Mouse (Mus musculus) midbrain, embryonic 13.5 days (tissue): ENCODE results near the gene A030005L19Rik. TPM values are rescaled to one million over a fixed set of nuclear protein-coding genes. Genes with fewer than 3 reads are reported as not detected.
"Not testable (repeated sequence)": the region's sequence is repeated elsewhere in the genome, so short reads cannot be mapped to it uniquely, and the experiment has no call there.

Source experiments
- ATAC-seq: fragments of 200-750 bp; cut with Nextera tagmentation; 2 replicates; pipeline ENCODE4 v1.8.0; 2017; ENCODE audit warnings: mild to moderate bottlenecking, moderate TSS enrichment, moderate library complexity
- H3K27ac ChIP-seq: fragments of 300-500 bp; sonication (generic); 2 replicates; pipeline ENCODE4 v1.5.1; 2015; ENCODE audit warnings: inconsistent platforms, mild to moderate bottlenecking, moderate library complexity
- H3K27me3 ChIP-seq: fragments of 300-500 bp; sonication (generic); 2 replicates; pipeline ENCODE4 v1.6.1; 2015; ENCODE audit warnings: mild to moderate bottlenecking, inconsistent platforms
- H3K36me3 ChIP-seq: fragments of 300-500 bp; sonication (generic); 2 replicates; pipeline ENCODE4 v1.6.1; 2015; ENCODE audit warnings: mild to moderate bottlenecking, inconsistent platforms
- H3K4me1 ChIP-seq: fragments of 300-500 bp; sonication (generic); replicated peaks from 2 replicates; pipeline ENCODE4 v1.6.1; 2015; ENCODE audit warnings: inconsistent platforms
- H3K4me2 ChIP-seq: fragments of 300-500 bp; sonication (generic); replicated peaks from 2 replicates; pipeline ENCODE4 v1.6.1; 2015; ENCODE audit warnings: moderate library complexity, mild to moderate bottlenecking, inconsistent platforms
- H3K4me3 ChIP-seq: fragments of 300-500 bp; sonication (generic); replicated peaks from 2 replicates; pipeline ENCODE4 v1.5.1; 2015; ENCODE audit warnings: mild to moderate bottlenecking, inconsistent platforms
- H3K9ac ChIP-seq: fragments of 300-500 bp; sonication (generic); replicated peaks from 2 replicates; pipeline ENCODE4 v1.6.1; 2015; ENCODE audit warnings: mild to moderate bottlenecking, inconsistent platforms
- H3K9me3 ChIP-seq: fragments of 300-500 bp; sonication (generic); 2 replicates; pipeline ENCODE4 v1.6.1; 2016; ENCODE audit warnings: mild to moderate bottlenecking, inconsistent platforms
- WGBS: fragments of 180-500 bp; shearing (Covaris S2); methylation state at CpG from one replicate; pipeline ENCODE4 v1.1.7; 2015; 5-methylcytosine and 5-hydroxymethylcytosine counted together
- polyA plus RNA-seq: library from polyadenylated mRNA; unstranded; fragments of >200 nt; fragmentation: Nextera tagmentation; extraction: Ambion mirVana; gene quantifications from 2 replicates; pipeline ENCODE4 v1.2.1, GENCODE M21; 2015

Gene A030005L19Rik
- polyA plus RNA-seq, result 0.34 TPM in 1 of 2 replicates, not detected in the other

GRCm38 (mm10) chr1:82913025-82913424 is at the start of gene A030005L19Rik:
Gene A030005L19Rik (plus strand): TSS chr1:82913325.
- H3K27ac ChIP-seq, result no peak within 1 kb of the TSS
- no peaks in the 10 kb centered on the region for H3K9me3 ChIP-seq
- H3K4me2 ChIP-seq, result no peak within 1 kb of the TSS
- no peaks in the 10 kb centered on the region for H3K27me3 ChIP-seq
- no peak within 1 kb of the TSS for H3K4me3 ChIP-seq
- ATAC-seq, result no peak
- WGBS, result 92% methylated on average over 3 of the region's 3 CpGs
- H3K9ac ChIP-seq, result no peak within 1 kb of the TSS
- no peaks in the 10 kb centered on the region for H3K4me1 ChIP-seq
- H3K36me3 ChIP-seq, result no peaks in the 10 kb centered on the region

DNA sequence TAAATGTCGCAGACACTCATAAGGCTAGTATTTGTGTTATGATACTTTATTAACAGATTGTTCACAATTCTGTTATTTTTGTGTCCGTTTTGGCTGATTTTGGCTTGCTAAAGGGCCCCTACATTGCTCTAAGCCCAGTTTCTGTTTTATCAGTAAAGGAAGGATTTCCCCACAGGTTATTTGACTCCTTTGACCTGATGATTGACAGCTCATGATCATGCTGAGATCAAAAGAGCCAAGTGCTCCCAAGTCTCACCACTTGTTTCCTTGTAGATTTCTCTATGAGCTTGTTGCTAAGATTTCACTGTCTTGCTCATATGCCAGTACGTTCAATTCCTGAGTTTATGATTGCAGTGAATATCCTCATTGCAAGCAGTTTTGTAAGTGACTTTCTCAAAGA is 42.9 kb upstream of the A030005L19Rik start:
- WGBS, result 84% methylated on average over 3 of the region's 3 CpGs
- no peak for ATAC-seq

GRCm38 (mm10) chr1:82879172-82879571 is 34.0 kb upstream of the A030005L19Rik start:
- Histone ChIP-seq H3K9ac (no peak overlapping the region), H3K9me3 (no peaks in the 10 kb centered on the region), H3K27me3 (no peaks in the 10 kb centered on the region), H3K27ac (no peak overlapping the region), H3K36me3 (peaks cover 26% of the 10 kb centered on the region), H3K4me2 (no peak overlapping the region), H3K4me3 (no peak overlapping the region), H3K4me1 (no peaks in the 10 kb centered on the region)
- ATAC-seq, result no peak
- 85% methylated on average over 2 of the region's 2 CpGs for WGBS

More for the DNA sequence above, 42.9 kb upstream of the A030005L19Rik start:
- H3K4me1 ChIP-seq, result 0 out of 2 replicates have a peak, but pooled peaks cover 3% of the 10 kb centered on the region
- no peak overlapping the region for H3K4me2 ChIP-seq
- H3K36me3 ChIP-seq, result peaks cover 17% of the 10 kb centered on the region
- no peaks in the 10 kb centered on the region for H3K9me3 ChIP-seq
- H3K9ac ChIP-seq, result no peak overlapping the region
- no peak overlapping the region for H3K27ac ChIP-seq
- H3K27me3 ChIP-seq, result no peaks in the 10 kb centered on the region
- no peak overlapping the region for H3K4me3 ChIP-seq

DNA sequence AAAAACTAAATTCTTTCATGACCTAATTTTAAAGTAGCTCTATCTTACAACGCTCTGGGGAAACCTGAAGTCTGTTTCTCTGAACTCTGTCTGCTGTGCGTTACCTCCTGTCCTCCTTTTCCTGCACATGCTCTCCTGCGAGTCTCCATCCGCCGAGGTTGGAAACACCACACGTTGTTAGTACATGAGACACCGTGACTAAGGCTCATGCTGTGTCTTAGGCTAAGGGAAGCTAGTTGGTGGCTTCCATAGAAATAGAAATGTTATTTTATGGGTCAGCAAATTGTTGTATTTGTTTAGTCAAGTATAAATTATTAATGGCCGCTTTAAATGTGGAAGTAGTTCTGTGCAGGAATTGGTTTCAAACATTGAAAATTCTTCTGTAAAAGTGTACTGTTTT is 32.9 kb upstream of the A030005L19Rik start:
- WGBS, result 75% methylated on average over 8 of the region's 8 CpGs
- Histone ChIP-seq H3K9ac (no peak overlapping the region), H3K4me1 (no peaks in the 10 kb centered on the region), H3K4me2 (no peak overlapping the region), H3K9me3 (no peaks in the 10 kb centered on the region), H3K36me3 (peaks cover 28% of the 10 kb centered on the region), H3K4me3 (no peak overlapping the region), H3K27me3 (no peaks in the 10 kb centered on the region), H3K27ac (no peak overlapping the region)
- no peak for ATAC-seq

- no peak overlapping the region for H3K9ac ChIP-seq
- no peak overlapping the region for H3K27ac ChIP-seq
- WGBS, result 98% methylated on average over 7 of the region's 7 CpGs
- H3K4me3 ChIP-seq, result no peak overlapping the region
- no peaks in the 10 kb centered on the region for H3K9me3 ChIP-seq
- no peak overlapping the region for H3K4me2 ChIP-seq
- H3K27me3 ChIP-seq, result no peaks in the 10 kb centered on the region
- H3K36me3 ChIP-seq, result peaks cover 32% of the 10 kb centered on the region
- no peak for ATAC-seq
- H3K4me1 ChIP-seq, result no peaks in the 10 kb centered on the region
These were observed 19.9 kb upstream of the A030005L19Rik start for GRCm38 (mm10) chr1:82893269-82893668.

- Histone ChIP-seq H3K27ac (no peak overlapping the region), H3K36me3 (peaks cover 32% of the 10 kb centered on the region), H3K9me3 (no peaks in the 10 kb centered on the region), H3K4me3 (no peak overlapping the region), H3K4me1 (no peaks in the 10 kb centered on the region), H3K4me2 (no peak overlapping the region), H3K9ac (no peak overlapping the region), H3K27me3 (no peaks in the 10 kb centered on the region)
- ATAC-seq, result no peak
- 95% methylated on average over 1 of the region's 1 CpGs for WGBS
These were observed 12.6 kb upstream of the A030005L19Rik start for GRCm38 (mm10) chr1:82900567-82900966.

DNA sequence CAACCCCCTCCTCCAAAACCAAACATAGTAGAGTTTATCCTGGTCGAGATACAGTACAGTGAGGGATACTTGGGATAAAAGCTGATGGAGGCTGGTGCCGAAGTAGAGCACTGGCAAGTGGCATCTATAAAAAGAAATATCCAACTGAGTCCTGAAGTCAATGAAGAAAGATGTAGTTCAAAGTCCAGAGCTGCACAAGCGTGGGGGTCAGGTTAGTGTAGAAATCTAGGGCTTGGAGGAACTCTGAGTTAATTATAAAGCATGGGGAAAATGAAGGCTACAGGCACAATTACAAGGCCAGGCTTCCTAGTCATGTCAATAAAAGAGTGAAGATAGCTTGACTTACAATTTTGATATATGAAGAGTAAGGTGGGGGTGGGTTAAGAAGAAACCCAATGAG is 11.9 kb upstream of the A030005L19Rik start:
- 97% methylated on average over 3 of the region's 3 CpGs for WGBS
- H3K27me3 ChIP-seq, result no peaks in the 10 kb centered on the region
- no peak for ATAC-seq
- H3K4me3 ChIP-seq, result no peak overlapping the region
- H3K27ac ChIP-seq, result no peak overlapping the region
- H3K4me2 ChIP-seq, result no peak overlapping the region
- peaks cover 32% of the 10 kb centered on the region for H3K36me3 ChIP-seq
- H3K4me1 ChIP-seq, result peaks cover 4% of the 10 kb centered on the region; the same call in 1 of the 2 replicates
- H3K9me3 ChIP-seq, result no peaks in the 10 kb centered on the region
- H3K9ac ChIP-seq, result no peak overlapping the region

GRCm38 (mm10) chr1:82905886-82906285 is 7.2 kb upstream of the A030005L19Rik start:
- Histone ChIP-seq H3K27me3 (no peaks in the 10 kb centered on the region), H3K36me3 (peaks cover 17% of the 10 kb centered on the region), H3K9me3 (no peaks in the 10 kb centered on the region), H3K4me3 (no peak overlapping the region), H3K9ac (no peak overlapping the region), H3K4me2 (no peak overlapping the region), H3K4me1 (peaks cover 4% of the 10 kb centered on the region; the same call in 1 of the 2 replicates), H3K27ac (no peak overlapping the region)
- ATAC-seq, result no peak
- 40% methylated on average over 3 of the region's 3 CpGs for WGBS

DNA sequence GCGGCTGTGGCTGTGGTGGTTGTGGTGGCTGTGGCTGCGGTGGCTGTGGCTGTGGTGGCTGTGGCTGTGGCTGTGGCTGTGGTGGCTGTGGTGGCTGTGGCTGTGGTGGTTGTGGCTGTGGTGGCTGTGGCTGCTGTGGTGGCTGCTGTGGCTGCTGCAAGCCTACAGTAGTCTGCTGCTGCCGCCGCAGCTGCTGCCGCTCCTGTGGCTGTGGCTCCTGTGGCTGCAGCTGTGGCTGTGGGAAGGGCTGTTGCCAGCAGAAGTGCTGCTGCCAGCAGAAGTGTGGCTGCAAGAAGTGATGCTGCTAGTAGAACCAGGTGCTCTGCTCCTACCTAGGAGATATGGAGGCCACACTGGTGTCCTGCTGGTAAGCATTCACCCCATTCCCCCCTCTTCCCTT is 309 bp downstream of the A030005L19Rik start:
- not testable (repeated sequence) for H3K27ac ChIP-seq, H3K9ac ChIP-seq, ATAC-seq, H3K27me3 ChIP-seq, H3K36me3 ChIP-seq, H3K4me1 ChIP-seq, H3K9me3 ChIP-seq, H3K4me3 ChIP-seq, H3K4me2 ChIP-seq
- WGBS, result 96% methylated on average over 5 of the region's 5 CpGs

DNA sequence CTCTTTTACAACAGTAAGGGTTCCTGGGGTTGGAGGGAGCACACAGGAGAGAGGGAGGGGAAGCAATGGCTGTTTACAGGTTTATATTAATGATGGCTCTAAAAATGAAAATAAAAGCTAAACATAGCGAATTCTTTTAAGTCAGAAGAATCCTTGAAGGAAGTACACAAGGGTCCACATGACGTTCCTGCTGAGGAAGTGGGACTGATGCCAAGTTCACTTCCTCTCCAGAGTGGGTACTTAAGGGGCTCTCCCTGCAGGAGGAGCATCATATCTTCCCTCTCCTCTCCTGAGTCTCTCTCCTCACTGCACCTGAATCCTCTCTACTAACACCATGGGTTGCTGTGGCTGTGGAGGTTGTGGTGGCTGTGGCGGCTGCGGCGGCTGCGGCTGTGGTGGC is 11.5 kb downstream of the A030005L19Rik start, which contains the start of gene A030014E15Rik:
A030014E15Rik (plus strand) TSS at position 268 of the 400 bp plus-strand sequence.
- Histone ChIP-seq H3K27ac (no peak within 1 kb of the TSS), H3K27me3 (no peaks in the 10 kb centered on the region), H3K4me1 (no peaks in the 10 kb centered on the region), H3K9me3 (no peaks in the 10 kb centered on the region), H3K4me2 (no peak within 1 kb of the TSS), H3K9ac (no peak within 1 kb of the TSS), H3K36me3 (no peaks in the 10 kb centered on the region), H3K4me3 (no peak within 1 kb of the TSS)
- WGBS, result 93% methylated on average over 6 of the region's 6 CpGs
- ATAC-seq, result no peak

- not testable (repeated sequence) for H3K36me3 ChIP-seq, H3K4me1 ChIP-seq, H3K9ac ChIP-seq, H3K27me3 ChIP-seq, H3K27ac ChIP-seq, H3K9me3 ChIP-seq, H3K4me2 ChIP-seq, ATAC-seq, H3K4me3 ChIP-seq
- 92% methylated on average over 2 of the region's 3 CpGs for WGBS
These were observed 17.4 kb downstream of the A030005L19Rik start for GRCm38 (mm10) chr1:82930558-82930957.

GRCm38 (mm10) chr1:82931326-82931725 is 18.2 kb downstream of the A030005L19Rik start, which contains the start of gene Gm6217:
Gene Gm6217 (minus strand): TSS chr1:82931399.
- not testable (repeated sequence) for H3K9ac ChIP-seq
- WGBS, result no CpG with 5 or more reads among the region's 6 CpGs

GRCm38 (mm10) chr1:82938666-82939065 is 25.5 kb downstream of the A030005L19Rik start:
- H3K27me3 ChIP-seq, result no peaks in the 10 kb centered on the region
- WGBS, result 91% methylated on average over 5 of the region's 5 CpGs
- H3K4me3 ChIP-seq, result no peak overlapping the region
- ATAC-seq, result no peak
- no peak overlapping the region for H3K9ac ChIP-seq
- no peaks in the 10 kb centered on the region for H3K36me3 ChIP-seq
- H3K4me1 ChIP-seq, result no peaks in the 10 kb centered on the region
- no peak overlapping the region for H3K4me2 ChIP-seq
- no peak overlapping the region for H3K27ac ChIP-seq
- H3K9me3 ChIP-seq, result no peaks in the 10 kb centered on the region; the same call in 1 of the 2 replicates

More at GRCm38 (mm10) chr1:82931326-82931725, 18.2 kb downstream of the A030005L19Rik start, which contains the start of gene Gm6217:
- H3K27ac ChIP-seq, H3K4me2 ChIP-seq, H3K9me3 ChIP-seq, H3K36me3 ChIP-seq, H3K4me1 ChIP-seq, ATAC-seq, H3K27me3 ChIP-seq, H3K4me3 ChIP-seq: not testable (repeated sequence)
